Mouse (Mus musculus) layer of hippocampus, adult 18-20 months (tissue): ENCODE data around the gene Pkd2l1. TPM values are rescaled to one million over a fixed set of nuclear protein-coding genes. Genes with fewer than 3 reads are reported as not detected.
"Not testable (repeated sequence)": the region's sequence is repeated elsewhere in the genome, so short reads cannot be mapped to it uniquely, and the experiment has no call there.

Experiments
- DNase-seq, 2 experiments: peaks; one replicate each; pipeline ENCODE4 v3.0.0; 2022; ENCODE audit warnings: low spot score in 2 of 2
- total RNA-seq, 2 experiments: library from RNA; stranded (reverse); gene quantifications; 2 replicates each; pipeline ENCODE4 v1.2.3; 2021

Pkd2l1 gene
- total RNA-seq, 2 experiments from 2014 or later = 0.25 to 0.30 TPM

DNA sequence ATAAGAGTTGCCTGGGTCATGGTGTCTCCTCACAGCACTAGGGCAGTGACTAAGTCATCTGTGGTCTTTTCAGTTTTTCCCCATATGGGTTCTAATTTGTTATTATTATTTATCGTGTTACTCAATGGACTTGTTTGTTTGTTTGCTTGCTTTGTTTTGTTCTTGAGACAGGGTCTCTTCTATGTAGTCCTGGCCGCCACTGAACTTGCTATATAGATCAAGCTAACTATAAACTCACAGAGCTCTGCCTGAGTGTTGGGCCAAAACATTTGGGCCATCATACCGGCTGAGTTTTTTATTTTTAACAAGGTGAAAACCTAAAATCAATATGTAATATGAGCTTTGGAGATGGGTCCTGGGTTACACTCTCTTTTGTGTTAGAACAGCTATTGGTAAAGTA, 32.9 kb downstream of the Pkd2l1 start:
- DNase-seq = no peak

DNA sequence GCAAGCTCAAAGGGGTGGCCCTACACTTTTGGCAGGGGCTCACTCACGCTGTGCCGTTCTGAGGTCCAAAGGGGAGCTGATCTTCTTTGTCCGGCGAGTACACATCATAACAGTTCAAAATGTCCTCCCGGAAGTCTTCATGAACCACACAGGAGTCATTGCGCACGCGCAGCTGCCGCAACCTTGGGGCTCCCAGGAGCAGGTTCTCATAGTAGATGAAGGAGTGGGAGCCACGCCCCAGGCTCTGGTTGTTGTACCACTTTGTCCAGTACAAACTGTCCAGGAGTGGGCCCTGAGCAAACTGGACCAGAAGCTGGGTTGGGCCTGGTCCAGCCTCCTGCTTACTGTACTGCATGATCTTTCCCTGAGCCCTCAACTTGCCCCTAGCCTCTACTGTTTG, 35.2 kb downstream of the Pkd2l1 start:
- DNase-seq = no peak

DNA sequence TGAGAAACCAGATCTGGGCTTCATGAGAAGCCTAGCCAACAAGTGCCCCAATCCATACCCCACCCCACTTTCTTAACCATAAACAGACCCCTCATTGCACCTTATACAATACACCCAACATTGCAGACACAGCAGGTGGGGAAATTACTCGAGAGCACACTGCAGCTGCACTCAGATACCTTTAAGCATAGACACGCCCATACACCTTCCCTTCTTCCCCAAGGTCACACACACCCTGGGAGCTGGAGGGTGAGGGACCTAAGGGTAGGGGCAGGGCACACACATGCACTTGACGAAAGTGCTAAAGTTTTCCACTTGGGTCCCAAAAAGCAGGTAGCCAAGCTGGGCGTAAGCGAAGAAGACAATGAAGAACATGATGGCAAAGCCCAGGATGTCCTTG, 38.5 kb downstream of the Pkd2l1 start:
- no peak for DNase-seq

DNA sequence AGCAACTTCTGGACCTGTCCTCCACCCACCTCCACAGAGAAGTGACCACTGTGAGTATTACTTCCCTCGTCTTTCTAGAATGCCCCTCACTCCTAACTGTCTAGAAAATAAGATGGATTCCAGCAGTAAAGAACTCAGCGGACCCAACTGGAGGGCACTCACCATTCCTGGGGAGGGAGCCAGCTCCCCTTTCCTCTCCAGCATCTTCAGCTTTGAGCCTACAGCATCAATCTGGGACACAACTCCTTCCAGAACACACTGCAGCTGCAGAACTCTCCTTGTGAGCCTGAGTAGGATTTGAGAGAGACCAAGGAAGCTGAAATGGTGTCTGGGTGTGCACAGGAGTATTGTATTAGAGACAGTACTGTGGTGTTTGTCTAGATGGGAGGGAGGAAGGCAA, 43.3 kb downstream of the Pkd2l1 start:
- DNase-seq = no peak

DNA sequence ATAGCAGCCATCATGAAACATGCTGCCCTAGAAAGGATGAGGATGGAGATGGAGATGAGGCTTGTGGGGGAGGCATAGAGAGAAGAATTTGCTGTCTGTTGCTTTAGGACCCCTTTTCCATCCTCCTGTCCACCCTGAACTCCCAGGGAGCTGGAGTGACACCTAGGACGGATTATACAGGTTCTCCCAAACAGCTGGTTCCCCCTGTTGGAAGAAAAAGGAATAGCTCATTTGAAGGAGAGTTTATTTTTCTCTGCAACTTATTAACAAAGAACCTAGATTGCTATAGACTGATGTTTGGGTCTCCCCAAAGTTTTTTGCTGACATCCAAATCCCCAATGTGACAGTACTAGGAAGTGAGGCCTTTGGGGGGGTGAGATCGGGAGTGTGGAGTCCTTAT, 43.9 kb downstream of the Pkd2l1 start:
- DNase-seq = no peak

DNA sequence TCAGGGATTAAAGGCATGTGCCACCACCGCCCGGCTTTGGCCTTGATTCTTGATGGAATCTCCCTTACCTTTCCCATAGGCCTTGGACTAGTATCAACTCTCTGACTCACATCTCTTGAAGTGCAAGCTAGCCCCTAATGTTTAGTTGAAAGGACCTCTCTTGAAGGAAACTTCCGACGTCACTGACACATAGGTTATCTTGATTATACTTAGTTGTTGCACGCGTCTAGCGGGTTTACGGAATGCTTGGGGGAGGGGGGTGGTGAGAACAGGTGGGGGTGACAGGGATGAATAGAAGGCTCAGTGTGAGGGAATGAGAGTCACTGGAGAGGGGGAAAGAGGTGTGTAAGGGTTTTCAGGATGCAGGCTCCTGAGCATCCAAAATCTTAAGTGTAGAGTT, 45.3 kb downstream of the Pkd2l1 start:
- no peak for DNase-seq

DNA sequence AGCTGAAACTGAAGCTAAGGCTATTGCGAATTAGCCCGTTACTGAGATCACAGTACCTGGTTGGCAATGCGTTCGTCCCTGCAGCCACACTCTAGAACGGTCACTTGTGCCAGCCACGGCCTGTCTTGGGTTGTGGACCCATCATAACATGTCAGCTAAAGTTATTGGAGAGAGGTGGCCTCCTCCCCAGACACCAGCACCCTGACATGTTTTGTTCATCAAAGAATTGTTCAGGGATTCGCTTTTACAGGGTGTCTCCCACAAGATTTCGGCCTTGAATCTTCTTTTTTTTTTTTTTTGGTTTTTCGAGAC, 45.7 kb downstream of the Pkd2l1 start:
- no peak for DNase-seq

DNA sequence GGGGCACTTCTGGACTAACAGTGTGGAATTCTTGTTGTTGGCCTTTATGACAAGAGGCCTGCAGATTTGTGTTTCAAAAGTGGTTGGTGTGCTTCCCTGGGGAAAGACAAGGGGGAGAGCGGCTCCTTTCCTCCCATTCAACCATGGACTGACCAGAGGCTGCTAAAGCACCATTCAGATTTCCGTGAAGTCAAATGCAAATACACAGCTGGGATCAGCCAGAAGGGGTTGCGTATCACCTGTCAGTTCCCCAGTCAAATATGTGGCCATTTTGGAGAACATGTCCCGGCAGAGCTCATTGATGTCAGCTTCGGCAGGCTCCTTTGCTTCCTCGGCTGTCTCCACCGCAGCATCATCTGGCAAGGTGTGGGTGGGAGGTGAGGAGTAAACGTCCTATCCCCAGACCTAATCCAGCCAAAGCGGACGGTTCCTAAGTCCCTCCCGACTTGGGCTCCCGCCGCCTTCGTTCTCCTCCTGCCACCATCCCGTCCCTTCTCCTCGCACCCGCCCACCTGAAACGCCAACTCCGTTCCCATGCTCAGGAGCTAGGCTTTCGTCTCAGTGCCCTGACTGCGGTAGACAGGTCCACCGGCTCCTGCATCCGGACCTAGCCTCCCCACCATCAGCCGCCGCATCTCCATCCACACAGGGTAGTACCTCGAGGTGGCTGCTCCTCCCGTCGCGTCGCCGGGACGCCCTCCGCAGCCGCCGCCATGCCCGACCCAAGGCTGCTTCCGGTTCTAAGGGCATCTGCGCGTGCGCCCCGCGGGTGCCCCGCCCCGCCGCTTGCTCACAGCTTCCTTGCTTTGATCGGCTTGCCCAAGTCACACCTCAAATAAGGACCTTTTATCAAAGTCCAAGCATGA, 46.3 kb downstream of the Pkd2l1 start, which contains the start of gene Bloc1s2:
Bloc1s2 (minus strand) TSS at position 745 of the 866 bp plus-strand sequence.
- DNase-seq = peak; percentile 87 to 93

DNA sequence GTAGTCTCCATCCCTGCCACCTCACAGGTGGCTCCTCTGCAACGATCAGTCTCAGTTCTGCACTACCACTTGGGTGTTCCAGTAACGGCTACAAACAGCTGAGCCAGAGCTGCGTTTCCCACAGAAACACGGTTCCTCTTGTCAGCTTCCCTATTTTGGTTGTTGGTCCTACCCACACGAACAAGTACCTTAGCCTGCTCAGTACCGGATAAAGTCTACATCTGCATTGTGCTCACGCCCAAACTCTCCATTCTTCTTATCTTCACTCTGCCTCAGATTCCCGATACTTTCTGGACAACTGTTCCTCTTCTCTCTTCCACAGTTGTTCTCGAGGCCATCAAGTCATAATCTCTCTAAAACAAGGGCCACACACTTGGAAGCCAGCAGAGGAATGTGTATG, 47.9 kb downstream of the Pkd2l1 start:
- no peak for DNase-seq

DNA sequence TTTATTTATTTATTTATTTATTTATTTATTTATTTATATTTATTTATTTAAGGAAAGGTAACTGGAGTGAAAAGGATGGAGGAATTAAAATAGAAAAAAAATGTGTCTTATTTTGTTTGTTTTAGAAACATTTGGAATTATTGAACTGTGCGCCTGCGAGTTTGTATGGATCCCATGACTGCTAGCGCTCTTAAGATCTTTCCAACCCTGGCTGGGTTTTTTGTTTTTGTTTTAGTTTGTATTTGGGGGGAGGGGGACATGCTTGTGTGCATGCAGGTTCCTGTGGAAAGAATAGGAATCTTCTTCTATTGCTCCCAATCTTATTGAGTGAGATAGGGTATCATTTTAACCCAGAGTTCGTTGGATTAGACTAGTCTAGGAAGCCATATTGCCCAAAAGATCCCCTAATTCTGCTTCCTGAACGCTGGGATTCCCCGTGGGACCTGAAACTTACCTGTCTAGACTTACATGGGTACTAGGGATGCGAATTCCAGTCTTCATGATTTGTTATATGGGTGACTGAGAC, 56.2 kb downstream of the Pkd2l1 start:
- DNase-seq = no peak

DNA sequence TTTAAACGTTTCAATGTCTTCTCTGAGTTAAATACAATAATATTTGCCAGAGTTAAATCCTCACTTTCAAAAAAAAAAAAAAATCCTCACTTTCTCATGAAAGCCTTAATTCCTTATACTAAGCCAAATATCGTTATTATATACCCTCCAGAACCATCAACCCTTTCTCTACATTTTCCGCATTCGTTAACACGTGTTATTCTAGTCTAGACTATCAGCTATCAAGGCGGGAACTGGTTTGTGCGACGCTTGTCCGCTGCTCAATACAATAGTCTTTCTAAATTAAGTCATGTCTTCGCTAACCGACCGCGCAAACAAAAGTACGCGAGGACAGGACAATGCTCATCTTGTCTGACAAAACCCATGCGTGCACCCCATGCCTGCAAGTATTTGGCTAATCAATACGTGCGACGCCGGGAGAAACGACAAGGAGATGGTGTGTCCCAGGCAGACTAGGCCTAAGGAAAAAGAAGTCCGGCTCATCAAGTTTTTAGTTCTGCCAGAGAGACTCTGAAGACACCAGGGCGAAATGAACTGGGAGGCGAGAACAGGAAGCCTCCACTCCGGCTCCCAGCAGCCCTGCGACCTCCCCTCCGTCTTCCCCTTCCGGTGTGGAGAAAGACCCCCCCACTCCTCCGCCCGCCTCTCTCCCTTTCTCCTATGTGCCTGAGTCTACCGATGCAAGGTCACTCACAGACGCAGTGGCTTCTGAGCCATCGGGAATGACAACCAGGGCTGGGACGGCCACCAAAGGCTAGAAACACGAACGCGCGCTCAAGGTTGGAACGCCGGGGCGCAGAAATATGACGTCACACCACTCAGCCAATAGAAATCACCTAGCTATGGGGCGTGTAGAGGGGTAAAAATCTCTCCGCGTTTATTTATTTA, 56.9 kb downstream of the Pkd2l1 start, which contains the start of gene Cwf19l1:
Cwf19l1 (minus strand) TSS at position 805 of the 888 bp plus-strand sequence.
- DNase-seq = peak; percentile 83 to 94

DNA sequence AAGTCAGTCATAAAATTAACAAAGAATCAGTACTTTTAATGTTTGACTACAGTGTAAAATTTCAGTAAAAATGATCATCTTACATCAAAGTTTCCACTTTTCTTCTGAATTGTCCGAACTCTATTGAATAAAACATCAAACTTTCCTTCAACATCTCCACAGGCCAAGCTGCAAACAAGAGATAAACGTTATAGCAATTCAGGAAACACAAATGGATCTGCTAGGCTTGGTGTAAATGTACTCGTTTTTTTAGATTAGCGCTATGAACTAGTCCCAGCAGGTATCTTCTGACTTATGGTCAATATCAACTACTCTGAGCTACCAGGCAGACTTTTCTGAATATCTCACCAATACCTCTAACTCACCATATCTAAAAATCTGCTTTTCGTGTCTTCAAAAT, 59.3 kb downstream of the Pkd2l1 start:
- DNase-seq = no peak

DNA sequence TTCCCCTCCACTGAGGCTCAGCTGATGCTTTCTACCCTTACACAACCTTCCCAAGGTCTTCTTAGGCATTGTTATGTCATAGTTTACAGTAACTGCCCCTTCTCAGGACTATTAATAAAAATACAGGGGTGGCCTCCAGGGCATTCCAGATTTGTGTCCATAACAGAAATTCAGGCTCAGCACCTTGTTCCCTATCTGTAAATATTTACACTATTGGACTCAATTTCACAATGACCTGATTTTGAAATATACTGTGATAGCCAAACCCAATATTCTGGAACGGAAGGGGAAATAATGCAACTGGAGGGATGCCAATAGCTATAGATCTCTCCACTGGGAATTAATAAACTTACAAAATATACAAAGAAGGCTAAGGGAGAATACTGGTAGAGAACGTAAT, 63.7 kb downstream of the Pkd2l1 start:
- no peak for DNase-seq

DNA sequence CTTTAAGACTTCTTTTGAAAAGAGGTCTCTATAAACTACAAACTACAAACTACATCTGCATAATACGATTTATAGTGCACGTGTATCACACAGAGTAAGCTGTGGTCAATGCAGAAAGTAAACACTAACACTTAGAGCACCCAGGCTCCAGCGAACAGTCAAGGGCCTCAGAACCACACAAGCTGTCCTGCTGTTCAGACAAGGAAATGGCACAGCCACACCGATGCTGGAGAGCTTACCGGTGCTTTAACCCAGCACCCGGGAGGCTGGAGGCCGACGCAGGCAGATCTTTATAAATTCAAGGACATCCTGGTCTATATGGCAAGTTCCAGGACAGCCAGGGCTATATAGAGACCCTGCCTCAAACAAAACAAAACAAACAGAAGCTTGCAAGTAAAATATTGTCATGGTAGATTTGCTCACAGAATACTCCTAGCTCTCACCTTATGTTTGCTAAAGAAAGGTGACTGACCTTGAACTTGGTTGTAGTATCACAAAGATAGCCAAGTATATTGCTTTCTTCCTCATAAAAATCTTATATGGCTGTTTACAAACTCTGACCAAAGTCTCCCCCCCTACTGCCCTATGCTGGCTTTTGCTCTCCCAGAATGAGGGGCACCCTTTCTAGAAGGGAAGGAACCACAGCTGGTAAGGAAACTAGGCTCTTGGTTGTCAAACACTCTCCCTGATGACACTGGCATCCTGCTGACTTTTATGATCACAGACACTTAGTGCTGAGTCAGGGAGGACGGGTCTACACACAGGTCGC, 64.3 kb downstream of the Pkd2l1 start:
- DNase-seq = no peak

DNA sequence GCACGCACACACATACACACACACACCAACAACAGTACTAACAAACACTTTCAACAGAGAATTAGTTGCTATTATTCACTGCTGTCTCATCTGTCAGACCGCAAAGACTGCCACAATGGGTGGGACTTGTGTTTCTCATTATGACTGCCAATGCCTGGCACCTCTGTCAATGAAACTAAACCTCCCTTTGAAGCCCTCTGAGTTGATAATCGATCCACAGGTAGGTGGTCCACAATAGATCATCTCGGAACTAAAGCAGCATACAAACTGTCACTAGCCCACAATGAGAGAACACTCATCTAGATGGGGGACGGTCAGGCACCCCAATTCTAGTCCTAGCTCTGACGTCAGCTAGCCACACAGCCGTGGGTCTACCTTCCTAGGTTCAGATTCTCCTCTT, 71.1 kb downstream of the Pkd2l1 start:
- no peak for DNase-seq

DNA sequence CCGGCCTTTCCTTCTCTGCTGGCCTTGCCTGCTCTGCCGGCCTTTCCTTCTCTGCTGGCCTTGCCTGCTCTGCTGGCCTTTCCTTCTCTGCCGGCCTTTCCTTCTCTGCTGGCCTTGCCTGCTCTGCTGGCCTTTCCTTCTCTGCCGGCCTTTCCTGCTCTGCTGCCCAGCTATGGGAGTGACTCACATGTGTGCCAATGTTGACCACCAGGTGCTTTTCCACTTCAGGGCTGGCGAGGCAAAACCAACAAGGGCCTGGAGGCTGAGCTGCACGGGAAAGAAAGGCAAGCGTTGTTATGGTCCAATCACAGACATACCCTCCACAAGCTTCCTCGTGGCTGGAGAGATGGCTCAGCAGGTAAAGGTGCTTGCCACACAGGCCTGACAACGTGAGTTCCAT, 71.6 kb downstream of the Pkd2l1 start:
- not testable (repeated sequence) for DNase-seq

DNA sequence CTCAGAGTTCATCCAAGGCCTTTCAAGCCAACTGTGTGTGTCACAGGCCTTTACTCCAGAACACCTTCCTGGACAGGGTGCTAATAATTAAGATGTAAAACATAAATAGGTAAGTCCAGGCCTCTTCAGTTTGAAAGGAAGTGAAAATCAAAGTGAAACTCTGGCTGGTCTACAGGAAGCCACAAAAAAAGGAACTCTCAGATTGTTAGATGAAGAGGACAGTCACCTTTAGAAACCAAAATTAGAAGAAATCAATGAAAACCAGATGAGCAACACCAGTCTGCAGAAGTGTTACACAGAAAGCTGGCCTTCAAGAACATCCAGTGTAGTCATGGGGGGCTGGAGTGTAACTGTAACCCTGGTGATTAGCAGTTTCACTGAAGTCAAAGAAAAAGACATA, 74.4 kb downstream of the Pkd2l1 start:
- DNase-seq = no peak

DNA sequence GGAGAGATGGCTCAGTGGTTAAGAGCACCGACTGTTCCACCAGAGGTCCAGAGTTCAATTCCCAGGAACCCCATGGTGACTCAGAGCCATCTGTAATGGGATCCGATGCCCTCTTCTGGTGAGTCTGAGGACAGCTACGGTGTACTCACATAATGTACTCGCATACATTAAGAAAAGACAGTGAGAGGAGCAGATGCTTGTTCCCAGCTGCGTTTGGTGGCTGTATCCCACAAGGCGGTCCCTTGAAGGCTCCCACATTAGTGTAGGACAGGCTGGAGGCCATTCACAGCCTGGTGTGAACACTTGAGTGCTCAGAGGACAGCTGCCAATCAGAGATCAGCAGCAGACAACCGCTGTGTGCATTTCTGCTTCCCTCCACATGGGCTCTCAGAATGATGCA, 80.5 kb downstream of the Pkd2l1 start:
- DNase-seq = no peak

DNA sequence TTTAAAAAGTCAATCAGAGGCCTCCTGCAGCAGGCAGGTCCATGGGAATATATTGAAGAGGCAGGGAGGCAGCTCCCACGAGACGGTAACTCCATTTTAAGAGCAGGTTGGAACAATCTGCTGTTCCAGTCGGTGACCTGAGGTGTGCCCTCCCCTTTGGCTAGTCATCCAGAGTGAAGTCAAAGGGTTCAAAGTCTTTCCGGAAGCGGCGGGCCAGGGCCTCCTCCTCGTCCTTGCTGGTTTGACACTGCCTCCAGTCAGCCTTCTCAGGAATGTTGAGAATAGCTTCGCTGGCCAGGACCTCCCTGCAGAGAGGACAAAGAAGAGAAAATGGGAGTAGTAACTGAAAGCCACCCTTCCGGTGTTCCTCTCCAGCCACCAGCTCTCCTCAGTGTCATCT, 81.9 kb downstream of the Pkd2l1 start:
- DNase-seq = no peak

DNA sequence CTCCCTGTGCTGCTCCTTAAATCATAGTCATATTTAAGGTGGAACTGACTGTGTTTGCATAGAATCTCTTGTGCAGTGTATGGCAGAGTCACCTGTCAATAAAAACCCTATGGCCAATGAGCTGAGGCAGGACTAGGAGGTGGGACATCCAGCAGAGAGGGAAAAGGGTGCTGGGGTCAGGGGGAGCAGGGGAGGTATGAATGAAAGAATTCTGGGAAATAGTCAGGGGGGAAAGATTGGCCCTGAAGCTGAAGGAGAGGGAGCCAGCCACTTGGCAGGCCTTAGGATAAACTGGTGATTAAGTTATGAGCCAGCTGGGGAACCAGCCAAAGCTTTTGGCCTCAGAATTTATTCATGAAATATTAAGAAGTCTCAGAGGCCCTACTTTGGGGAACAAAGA, 83.2 kb downstream of the Pkd2l1 start:
- DNase-seq = no peak
